In genomic region chr14:31251084-31251604, GRCm38 (mm10) we compare ENCODE assay signal across 8 mouse cellular contexts. TPM values are rescaled to one million over a fixed set of nuclear protein-coding genes. Genes with fewer than 3 reads are reported as not detected.
A peak's percentile ranks its signal among the peaks of the same experiment; 100 is the strongest.
DNase-seq lines count a peak whose midpoint lies in the region; ATAC-seq lines count a peak whose summit lies in the region.

Gene Phf7 (minus strand): TSS chr14:31251317.
Gene Bap1 (plus strand): TSS chr14:31251450.

- no peaks in the 10 kb centered on the region for H3K27me3 ChIP-seq in hindbrain, embryonic 13.5 days

- H3K9ac ChIP-seq in hindbrain, embryonic 13.5 days, result peak within 1 kb of the TSS; percentile 100

- H3K4me2 ChIP-seq in hindbrain, embryonic 13.5 days, result peak within 1 kb of the TSS; percentile 72

- peak within 1 kb of the TSS; percentile 99 for H3K4me3 ChIP-seq in hindbrain, embryonic 13.5 days

- no peaks in the 10 kb centered on the region for H3K9me3 ChIP-seq in hindbrain, embryonic 13.5 days

- under 1% methylated on average over 75 of the region's 75 CpGs for WGBS in hindbrain, embryonic 13.5 days

- H3K36me3 ChIP-seq in hindbrain, embryonic 13.5 days, result peaks cover 36% of the 10 kb centered on the region

- peak; percentile 90 for ATAC-seq in hindbrain, embryonic 13.5 days (ENCODE audit: low FRiP score)

- DNase-seq in R1 (ENCODE audit: low read depth, low spot score), result peak; percentile 92
- peak; percentile 98 to 99 for DNase-seq in cerebellum, postnatal 14 days
- peak; percentile 89 to 93 for DNase-seq in frontal cortex, postnatal 14 days (ENCODE audit: low spot score in 2 of 2)
- peak; percentile 98 to 100 for DNase-seq in layer of hippocampus, postnatal 25 days (ENCODE audit: extremely low spot score in 1 of 2, low spot score in 1 of 2)
- peak; percentile 97 for DNase-seq in lung, postnatal 14 days
- peak; percentile 96 for DNase-seq in ovary, postnatal 36 days (ENCODE audit: low spot score)
- peak; percentile 98 for DNase-seq in thymus, postnatal 14 days

- H3K27ac ChIP-seq in hindbrain, embryonic 13.5 days, result peak within 1 kb of the TSS; percentile 96

- H3K4me1 ChIP-seq in hindbrain, embryonic 13.5 days (replicated peaks), result peaks cover 24% of the 10 kb centered on the region

RNA-seq across cellular contexts. Expression of gene Phf7, which starts in this region (rescaled TPM):
- polyA plus RNA-seq in hindbrain, embryonic 13.5 days (2015; fragmentation: Nextera tagmentation; extraction: Ambion mirVana), result 11.9 and 13.6 TPM in 2 replicates
- total RNA-seq in layer of hippocampus, postnatal 25 days (2021), result 1 to 10 TPM; 3.6 to 4.1 TPM

RNA-seq across cellular contexts. Expression of gene Bap1, which starts in this region (rescaled TPM):
- 114 and 117 TPM in 2 replicates for polyA plus RNA-seq in hindbrain, embryonic 13.5 days (2015; fragmentation: Nextera tagmentation; extraction: Ambion mirVana)
- 100 to 1,000 TPM; 127 to 131 TPM for total RNA-seq in layer of hippocampus, postnatal 25 days (2021)

Comparison
In these comparisons a context has a peak if more than half of its experiments do, and no peak if none do; other contexts are left out.
1. Peak in every context shown above with its lines: DNase-seq, ATAC-seq, H3K4me3 ChIP-seq and H3K27ac ChIP-seq.